Mouse (Mus musculus) frontal cortex, adult 2 months (tissue): ENCODE results near the gene Nos1ap. TPM values are rescaled to one million over a fixed set of nuclear protein-coding genes. Genes with fewer than 3 reads are reported as not detected.

Experiments
- DNase-seq, 2 experiments: peaks; one replicate each; pipeline ENCODE4 v3.0.0; 2022; ENCODE audit warnings: low spot score in 1 of 2; ENCODE audit errors: extremely low spot score in 1 of 2
- polyA plus RNA-seq: library from polyadenylated mRNA; depleted of rRNA; stranded (reverse); fragments of >200 nt; gene quantifications from 2 replicates; pipeline ENCODE4 v1.2.3, GENCODE M21; 2012

Gene Nos1ap
- polyA plus RNA-seq, 1 experiment: 93.5 TPM

- DNase-seq: peak in 1 of 2 experiments; percentile 41
Measured at GRCm38 (mm10) chr1:170504378-170504777, 85.3 kb downstream of the Nos1ap start.

- no peak for DNase-seq
Measured at GRCm38 (mm10) chr1:170503277-170503739, 86.4 kb downstream of the Nos1ap start.

- DNase-seq: no peak
Measured at GRCm38 (mm10) chr1:170502491-170503276, 87.0 kb downstream of the Nos1ap start.

GRCm38 (mm10) chr1:170501970-170502369 is 87.7 kb downstream of the Nos1ap start:
- DNase-seq: no peak

- no peak for DNase-seq
Measured at GRCm38 (mm10) chr1:170501556-170501955, 88.1 kb downstream of the Nos1ap start.

- no peak for DNase-seq
Measured at GRCm38 (mm10) chr1:170499891-170500290, 89.8 kb downstream of the Nos1ap start.

- no peak for DNase-seq
Measured at GRCm38 (mm10) chr1:170499466-170499865, 90.2 kb downstream of the Nos1ap start.

- DNase-seq: no peak
Measured at GRCm38 (mm10) chr1:170498645-170499044, 91.0 kb downstream of the Nos1ap start.

- DNase-seq: no peak
Measured at GRCm38 (mm10) chr1:170496221-170496620, 93.4 kb downstream of the Nos1ap start.

GRCm38 (mm10) chr1:170495538-170496183 is 94.0 kb downstream of the Nos1ap start:
- DNase-seq: no peak

GRCm38 (mm10) chr1:170492527-170492926 is 97.1 kb downstream of the Nos1ap start:
- no peak for DNase-seq

- no peak for DNase-seq
Measured at GRCm38 (mm10) chr1:170492027-170492426, 97.6 kb downstream of the Nos1ap start.

GRCm38 (mm10) chr1:170489936-170490335 is 99.7 kb downstream of the Nos1ap start:
- DNase-seq: no peak

- DNase-seq: no peak
Measured at GRCm38 (mm10) chr1:170489450-170489849, 100.2 kb downstream of the Nos1ap start.

- no peak for DNase-seq
Measured at GRCm38 (mm10) chr1:170485119-170485518, 104.5 kb downstream of the Nos1ap start.

GRCm38 (mm10) chr1:170482236-170482905 is 107.3 kb downstream of the Nos1ap start:
- no peak for DNase-seq

- no peak for DNase-seq
Measured at GRCm38 (mm10) chr1:170481093-170481492, 108.6 kb downstream of the Nos1ap start.

- DNase-seq: no peak
Measured at GRCm38 (mm10) chr1:170479458-170479798, 110.2 kb downstream of the Nos1ap start.

GRCm38 (mm10) chr1:170478791-170479457 is 110.7 kb downstream of the Nos1ap start:
- no peak for DNase-seq

- DNase-seq: no peak
Measured at GRCm38 (mm10) chr1:170477636-170478600, 111.7 kb downstream of the Nos1ap start.
